Mouse (Mus musculus) gastrocnemius, postnatal 36 days (tissue): ENCODE data around the gene Tmprss7. TPM values are rescaled to one million over a fixed set of nuclear protein-coding genes. Genes with fewer than 3 reads are reported as not detected.

Experiments used
- DNase-seq, 2 experiments: peaks; one replicate each; pipeline ENCODE4 v3.0.0; 2022
- intact Hi-C: fragments of 180-260 bp; cut with DNase I; formaldehyde crosslinking; loops from one replicate; pipeline ENCODE4 v1.15.1; 2025
- total RNA-seq, 2 experiments: library from RNA; stranded (reverse); gene quantifications; 2 replicates each; pipeline ENCODE4 v1.2.3; 2021

Gene Tmprss7
- total RNA-seq, 2 experiments from 2014 or later, result not detected

DNA sequence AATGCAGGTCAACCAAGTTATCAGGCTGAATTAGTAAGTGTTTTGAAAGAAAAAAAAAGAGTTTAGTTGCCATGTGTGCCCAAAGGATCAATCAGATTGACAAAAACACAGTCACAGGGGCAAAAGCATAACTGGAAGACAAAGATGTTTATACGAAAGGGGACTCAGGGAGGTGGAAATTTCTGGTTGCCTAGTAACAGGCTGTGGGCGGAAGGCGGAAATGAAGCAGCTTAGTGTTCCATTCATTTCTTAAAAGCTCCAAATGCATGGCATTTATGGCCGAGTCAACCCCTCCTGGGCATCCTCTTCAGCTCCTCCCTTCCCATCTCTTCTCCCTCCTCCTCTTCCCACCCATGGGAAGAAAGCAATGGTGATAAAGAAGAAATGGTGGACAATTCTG is 3.3 kb downstream of the Tmprss7 start:
- intact Hi-C loops, result no loop called here
- no peak for DNase-seq

DNA sequence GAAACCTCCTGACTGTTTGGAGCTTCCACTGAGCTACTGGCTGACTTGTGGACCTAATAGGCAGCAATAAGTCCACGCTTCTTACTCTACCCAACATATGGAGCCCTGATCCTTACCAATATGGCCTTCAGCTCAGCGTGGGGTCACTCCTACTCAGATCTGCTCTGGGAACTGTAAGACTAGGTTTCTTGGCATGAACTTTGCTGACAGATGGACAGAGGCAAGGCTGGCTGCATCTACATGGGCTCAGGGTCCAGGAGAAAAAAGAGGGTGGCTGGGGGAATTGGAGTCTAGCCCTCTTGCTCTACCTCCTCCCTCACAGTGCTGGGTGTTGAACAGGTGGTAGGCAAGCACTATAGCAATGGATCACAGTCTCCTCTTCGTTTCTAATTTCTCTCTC is 6.6 kb downstream of the Tmprss7 start:
- intact Hi-C loops, result loop anchor here (10.0 kb wide), 2 partner anchors 278 to 758 kb away; no protein-coding TSS in a partner anchor
- no peak for DNase-seq

DNA sequence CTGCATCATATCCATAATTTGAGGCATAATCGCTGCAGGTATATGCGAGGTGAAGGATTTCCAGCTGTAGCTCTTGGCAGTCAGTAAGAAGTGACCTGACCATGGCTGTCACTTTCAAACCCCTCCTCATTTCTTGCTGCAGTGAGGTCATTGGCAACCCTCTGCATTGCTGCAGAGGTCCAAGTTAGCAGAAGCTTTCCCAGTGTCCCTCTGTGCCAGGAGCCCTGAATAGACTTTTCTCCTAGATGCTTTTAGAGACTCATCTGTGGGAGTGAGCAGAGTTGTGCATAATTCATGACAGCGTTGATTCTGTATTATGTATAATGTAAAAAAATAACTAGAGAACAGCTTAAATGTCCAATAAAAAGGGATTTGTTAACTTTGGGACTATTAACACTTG is 8.2 kb downstream of the Tmprss7 start:
- intact Hi-C loops, result loop anchor here (10.0 kb wide), 2 partner anchors 280 to 760 kb away; no protein-coding TSS in a partner anchor

DNA sequence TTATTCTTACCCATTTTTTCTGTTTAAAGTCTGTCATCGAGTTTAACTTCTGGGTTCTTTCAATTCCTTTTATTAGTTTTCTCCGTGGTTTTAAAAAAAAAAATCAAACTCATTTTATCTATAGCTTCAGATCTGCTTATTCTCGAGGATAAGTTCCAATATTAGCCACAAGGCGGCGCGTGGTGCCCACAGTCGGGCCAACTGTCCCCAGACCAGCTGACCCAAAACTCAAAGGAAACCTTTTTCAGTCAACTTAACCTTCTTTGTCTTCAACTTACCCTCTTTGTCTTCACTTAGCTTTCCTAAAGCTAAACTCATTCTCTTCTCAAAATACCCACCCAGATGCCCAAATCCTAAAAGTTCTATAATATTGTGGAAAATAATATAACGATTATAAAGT is 8.6 kb downstream of the Tmprss7 start:
- intact Hi-C loops, result loop anchor here (10.0 kb wide), 2 partner anchors 280 to 760 kb away; no protein-coding TSS in a partner anchor
- DNase-seq, result peak; percentile 29 to 59

More for the DNA sequence above, 8.2 kb downstream of the Tmprss7 start:
- no peak for DNase-seq

DNA sequence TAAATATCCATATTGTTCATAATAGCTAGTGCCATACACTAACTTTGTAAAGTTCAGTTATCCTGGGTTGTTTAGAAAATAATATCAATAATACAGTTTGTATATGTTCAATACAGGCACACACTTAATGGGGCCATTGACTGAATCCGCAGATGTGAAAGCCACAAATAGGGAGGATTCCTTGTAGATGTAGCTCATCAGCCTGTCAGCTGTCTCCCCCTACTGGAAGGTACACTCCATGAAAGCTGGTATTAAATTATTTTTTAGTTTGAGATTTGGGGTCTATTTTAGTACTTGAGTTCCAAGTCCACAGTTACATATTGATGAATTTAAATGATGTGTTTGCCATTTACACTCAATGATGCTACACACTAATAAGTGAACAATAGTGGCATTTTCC is 17.0 kb downstream of the Tmprss7 start:
- DNase-seq, result no peak
- intact Hi-C loops, result no loop called here

DNA sequence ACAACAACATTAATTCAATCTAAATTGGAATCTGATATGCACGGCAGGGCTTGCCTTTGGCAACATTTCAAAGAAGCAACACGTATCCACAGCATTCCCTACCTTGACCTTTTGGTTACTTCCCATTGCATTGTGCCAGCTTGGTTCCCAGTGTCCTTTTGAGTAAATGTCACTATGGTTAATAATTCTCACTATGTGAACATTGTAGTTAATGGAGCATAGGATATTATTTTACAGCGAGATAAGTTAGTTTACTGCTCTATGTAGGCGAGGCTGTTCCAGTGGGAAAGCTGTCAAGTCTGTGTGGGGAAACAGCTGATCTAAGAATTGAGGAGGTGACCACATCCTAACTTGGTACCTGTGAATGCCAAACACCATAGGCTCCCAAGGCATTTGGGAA is 23.5 kb downstream of the Tmprss7 start:
- intact Hi-C loops, result no loop called here
- no peak for DNase-seq

DNA sequence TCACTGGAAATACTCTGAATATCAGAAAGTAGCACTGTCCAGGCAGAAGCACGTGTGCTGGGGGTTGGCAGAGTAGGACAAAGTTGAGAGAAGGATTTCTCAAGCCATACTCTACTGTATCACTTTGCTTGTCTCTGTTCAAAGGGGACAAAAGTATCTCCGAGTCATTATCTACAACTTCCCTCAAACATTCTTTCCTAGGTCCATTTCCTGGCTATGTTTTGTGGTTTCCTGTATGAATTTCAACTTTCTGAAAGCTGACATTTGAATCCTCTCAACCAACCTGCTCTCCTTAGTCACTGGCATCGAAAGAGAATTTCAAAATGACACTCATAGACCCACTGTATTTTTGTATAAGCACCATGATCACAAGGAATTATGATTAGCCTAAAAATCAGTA is 25.3 kb downstream of the Tmprss7 start:
- DNase-seq, result no peak
- intact Hi-C loops, result no loop called here

DNA sequence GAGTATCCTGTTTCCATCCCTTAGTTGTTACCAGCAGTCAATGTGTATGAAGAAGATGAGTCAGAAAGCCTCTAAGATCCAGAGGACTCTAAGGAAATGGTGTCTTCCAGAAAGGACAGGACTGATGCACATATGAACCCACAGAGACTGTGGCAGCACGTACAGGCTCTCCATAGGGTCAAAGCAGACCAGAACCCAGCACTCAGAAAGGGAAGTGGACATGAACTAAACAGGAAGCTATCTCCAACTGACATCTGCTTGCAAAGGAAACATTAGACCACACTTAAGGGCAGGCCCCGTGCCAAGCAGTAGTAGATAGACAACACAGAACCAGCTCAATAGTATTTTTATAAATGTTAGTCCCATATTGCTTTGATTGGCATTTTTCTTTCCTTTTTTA is 27.3 kb downstream of the Tmprss7 start:
- DNase-seq, result no peak
- intact Hi-C loops, result no loop called here

DNA sequence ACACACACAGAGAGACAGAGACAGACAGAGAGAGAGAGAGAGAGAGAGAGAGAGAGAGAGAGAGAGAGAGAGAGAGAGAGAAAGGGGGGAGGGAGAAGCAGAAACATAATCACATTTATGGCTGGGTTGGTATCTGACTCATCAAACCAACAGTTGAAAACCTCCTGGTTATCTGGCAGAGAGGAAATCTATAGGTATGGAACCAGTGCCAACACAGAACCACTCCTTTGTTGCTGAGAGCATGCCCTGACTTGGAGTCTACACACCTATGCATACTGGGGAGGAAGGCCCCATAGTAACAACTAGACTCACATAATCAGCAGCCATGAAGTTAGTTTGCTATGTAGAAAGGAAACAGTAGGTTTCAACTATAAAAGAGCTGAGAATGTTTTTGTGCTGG is 31.1 kb downstream of the Tmprss7 start:
- no peak for DNase-seq
- intact Hi-C loops, result no loop called here

DNA sequence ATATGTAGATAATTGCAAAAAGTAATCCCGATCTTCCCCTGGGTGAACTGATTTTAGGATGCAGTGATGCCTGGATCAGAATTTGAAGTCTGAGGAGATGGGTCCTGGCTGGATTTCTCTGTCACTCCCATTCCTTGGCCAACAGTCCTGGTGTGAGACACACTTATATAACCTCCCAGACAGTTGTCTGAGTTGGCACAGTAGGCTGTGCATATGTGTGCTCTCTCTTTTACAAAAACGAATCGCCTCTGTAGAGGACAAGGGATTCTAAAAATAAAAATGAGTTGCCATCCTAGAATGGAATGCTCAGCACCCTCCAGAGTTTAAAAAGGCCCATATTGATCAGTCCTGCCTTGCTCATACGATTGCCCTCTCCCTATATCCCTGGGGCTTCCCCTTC is 33.9 kb downstream of the Tmprss7 start:
- DNase-seq, result no peak
- intact Hi-C loops, result no loop called here

DNA sequence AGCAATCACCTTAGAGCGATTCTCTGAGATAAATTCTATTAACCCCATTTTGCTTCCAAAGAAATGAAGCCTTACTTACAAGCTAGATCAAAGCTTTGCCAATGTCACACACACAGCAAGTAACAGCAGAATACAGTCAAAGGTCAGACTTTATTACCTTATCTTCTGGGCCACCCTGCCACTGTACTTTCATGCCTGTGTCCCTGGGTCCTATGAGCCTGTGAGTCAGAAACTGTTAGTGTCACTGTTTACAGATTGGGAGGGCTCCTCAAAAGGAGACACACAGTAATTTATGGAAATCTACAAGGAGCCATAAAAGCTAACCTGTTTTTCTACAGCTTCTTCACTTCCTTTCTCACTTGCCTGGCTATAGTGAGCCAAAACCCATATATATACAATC is 35.2 kb downstream of the Tmprss7 start:
- intact Hi-C loops, result no loop called here

DNA sequence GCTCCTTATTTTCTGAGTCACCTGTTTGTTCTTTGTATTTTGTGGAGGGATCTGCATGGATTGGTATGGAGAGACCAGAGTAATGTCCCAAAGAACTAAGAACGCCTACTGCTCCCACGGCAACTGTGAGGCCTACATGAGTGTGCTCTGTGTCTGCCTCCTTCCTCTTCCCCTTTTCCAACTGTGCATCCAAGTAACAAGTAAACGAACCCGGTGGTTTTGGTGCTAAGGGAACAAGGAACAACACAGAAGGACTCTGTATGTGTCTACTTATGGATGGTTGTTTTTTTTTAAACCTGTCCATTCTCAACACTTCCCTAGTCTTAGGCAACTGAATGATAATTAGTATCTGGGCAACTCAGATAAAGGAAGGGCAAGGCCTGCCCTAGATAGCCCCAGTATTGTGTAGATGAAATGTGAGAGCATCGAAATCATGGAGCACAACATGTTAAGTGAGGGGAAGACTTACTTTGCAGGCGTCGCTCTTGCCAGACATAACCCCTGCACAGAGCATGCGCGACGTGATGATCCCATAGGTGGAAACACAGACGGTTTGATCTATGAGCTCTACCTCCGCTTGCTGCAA is 35.8 kb downstream of the Tmprss7 start:
- DNase-seq, result no peak
- intact Hi-C loops, result no loop called here

More for the DNA sequence above, 35.2 kb downstream of the Tmprss7 start:
- DNase-seq, result no peak

DNA sequence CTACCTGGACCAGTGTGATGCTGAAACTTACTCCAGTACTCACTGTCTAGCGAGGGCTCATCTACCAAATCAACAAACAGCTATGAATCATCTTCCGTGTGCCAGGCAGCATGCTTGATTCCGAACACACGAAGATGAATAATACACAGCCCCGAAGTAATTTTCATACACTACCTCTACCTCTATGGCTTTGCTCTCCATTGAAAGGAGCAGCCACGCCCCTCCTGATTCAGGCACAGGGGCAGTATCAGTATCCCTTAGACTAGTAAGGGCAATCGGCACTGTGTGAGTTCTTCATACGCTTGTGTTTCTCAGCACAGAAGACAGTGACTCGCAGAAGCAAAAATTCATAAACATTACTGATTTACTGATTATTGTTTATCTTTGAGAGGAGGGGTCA is 39.0 kb downstream of the Tmprss7 start:
- no peak for DNase-seq
- intact Hi-C loops, result no loop called here

DNA sequence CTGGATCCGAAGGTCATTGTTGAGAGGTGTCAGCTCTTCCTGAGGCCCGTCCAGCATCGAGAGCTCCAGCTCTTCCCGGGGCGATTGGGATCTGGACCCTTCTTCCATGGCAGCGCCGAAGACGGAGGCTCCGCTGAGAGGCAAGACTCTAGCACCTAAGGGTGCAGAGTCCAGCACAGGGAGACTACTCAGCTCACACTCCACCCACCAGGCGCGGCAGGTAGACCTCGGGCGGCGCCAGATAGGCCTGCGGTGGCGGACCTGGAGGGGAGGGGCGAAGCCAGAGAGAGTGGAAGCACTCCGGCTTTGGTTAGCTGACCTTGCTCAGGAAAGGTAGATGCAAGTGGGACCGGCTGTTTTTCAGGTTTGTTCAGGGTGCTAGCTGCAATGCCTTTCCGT is 39.5 kb downstream of the Tmprss7 start, which contains the start of gene BC016579:
Gene BC016579 (minus strand): TSS at position 135 of the 399 bp plus-strand sequence.
- DNase-seq, result no peak
- intact Hi-C loops, result no loop called here

DNA sequence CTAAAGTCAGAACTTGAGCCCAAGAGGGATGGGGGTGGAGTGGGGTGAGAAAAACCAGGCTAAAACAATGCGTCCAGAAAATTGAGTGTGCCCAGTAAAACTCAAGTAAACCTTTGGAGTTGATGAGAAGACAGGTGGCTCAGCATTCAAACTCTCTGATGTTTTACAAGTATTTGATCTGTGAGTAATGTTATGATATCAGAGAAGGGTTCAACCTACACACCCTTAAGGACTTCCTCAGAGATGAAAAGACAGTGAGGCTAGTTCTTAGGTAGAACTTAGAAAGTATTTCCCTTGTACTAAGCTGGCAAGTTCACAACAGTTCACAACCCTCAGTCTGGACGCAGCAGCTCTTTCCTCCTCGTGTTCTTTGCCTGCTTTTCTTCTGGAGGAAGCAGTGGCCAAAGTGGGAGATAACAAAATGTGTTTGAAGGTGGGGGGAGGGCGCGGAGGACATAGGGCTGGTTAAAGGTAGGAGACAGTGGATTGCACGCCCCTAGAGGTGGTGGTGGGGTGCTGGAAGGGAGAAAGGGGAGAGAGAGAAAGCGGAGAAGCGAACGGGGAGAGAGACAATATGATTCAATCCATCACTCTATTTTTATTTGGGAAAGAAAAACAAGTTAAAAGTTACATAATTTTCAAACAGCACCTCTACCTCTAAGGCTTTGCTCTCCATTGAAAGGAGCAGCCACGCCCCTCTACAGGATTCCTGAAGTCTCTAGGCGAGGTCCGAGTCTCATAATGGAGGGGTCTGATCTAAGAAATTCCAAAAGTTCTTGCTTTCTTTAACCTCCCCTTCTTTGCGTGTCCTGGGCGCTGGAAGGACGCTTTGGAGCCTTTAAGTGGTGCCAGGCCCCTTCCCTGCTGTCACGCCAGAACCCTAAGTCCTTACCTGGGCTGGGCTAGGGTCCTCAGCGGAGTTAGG is 40.2 kb downstream of the Tmprss7 start:
- no peak for DNase-seq
- intact Hi-C loops, result no loop called here

DNA sequence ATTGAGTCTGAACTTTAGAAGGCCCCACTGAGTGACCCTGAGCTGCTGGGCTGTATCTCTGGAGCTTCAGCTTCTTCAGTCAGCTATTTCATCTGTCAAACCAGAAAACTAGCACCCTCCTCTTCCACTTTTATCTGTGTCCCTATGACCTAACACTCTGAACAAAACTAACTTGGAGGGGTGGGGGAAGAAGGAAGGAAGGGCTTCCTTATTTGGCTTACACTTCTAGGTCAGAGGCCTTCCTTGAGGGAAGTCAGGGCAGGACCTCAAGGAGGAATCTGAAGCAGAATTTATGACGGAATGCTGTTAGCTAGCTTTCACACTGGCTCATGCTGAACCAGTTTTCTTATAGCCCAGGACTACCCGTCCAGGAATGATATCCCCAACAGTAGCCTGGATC is 42.0 kb downstream of the Tmprss7 start:
- intact Hi-C loops, result no loop called here
- no peak for DNase-seq

DNA sequence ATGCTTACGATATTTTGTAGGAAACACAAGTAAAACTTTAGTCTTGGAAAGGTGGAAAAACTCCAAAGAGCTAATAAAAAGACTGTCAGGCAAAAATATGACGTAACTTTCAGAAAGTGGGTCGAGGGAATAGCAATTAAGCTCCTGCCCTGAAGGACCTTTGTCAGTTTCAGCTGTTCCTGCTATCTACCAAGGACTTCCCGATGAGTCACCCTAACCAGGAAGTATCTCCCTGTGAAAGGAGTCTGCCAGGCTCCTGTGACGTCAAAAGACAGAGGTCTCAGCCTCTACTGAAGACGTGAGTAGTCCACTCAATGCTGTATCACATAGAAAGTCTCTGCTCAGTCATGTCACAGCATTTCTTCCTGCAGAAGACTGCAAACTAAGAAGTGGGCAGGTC is 49.1 kb downstream of the Tmprss7 start:
- intact Hi-C loops, result no loop called here
- DNase-seq, result no peak

DNA sequence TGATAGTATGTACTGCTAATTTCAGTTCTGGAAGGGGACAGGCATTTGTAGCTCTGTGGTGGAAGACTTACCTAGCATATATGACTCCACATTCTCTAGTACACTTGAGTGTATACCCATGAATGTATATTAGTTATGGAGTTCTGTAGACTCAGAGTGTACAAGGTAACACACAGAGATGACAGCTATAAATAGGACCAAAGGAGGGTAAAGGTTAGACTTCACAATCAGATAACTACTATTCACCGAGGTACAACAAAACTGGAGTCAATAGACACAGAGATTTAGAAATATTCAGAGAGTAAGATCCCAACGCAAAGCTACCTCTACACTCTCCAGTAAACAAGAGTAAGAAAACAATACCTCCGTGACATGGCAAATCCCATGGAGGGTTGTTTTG is 49.5 kb downstream of the Tmprss7 start:
- intact Hi-C loops, result no loop called here
- DNase-seq, result no peak

DNA sequence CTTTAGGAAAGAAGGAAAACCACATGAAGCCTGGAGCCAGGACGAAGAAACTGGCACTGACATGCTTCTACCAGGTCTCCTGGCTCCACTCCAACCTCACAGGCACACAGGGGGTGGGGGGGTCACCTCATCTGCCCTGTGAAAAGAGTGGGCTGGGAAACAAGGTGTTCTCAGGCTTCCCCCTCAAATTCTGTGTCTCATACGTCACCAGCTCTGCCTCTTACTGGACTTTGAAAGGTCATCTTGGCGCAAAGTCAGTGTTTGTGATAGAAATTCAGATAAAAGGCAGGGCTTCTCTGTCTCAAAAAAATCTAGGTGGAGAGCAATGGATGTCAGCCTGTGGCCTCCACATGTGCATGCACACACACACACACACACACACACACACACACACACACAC is 52.2 kb downstream of the Tmprss7 start:
- no peak for DNase-seq
- intact Hi-C loops, result no loop called here

DNA sequence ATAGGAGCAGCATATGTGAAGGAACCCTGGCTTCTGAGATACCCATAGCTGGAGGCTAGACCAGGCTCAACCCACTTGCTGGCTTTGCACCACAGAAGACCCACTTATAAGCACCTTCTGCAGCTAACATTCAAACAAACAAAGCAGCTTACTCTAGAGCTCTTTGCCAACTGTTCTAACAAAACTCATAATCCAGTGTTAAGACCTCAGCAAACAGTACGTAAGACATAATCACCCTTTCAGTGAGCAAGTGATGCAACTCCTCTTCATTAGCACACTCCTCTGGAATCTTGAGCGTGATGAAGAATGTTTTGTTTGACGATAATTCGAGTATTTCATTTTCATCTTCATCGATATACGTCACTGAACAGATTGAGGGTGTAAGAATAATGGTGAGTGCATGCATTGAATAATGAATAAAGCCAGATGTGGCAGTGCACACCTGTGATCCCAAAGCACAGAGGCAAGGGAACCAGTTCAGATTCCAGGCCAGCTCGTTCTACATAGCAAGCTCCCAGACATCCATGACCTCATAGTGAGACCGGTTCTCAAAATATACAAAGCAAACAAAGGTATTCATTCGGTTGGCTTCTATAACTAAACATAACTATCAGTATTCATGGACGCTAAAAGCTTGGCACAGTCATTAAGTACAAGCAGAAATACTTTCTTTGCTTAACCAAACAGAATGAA is 53.2 kb downstream of the Tmprss7 start:
- intact Hi-C loops, result no loop called here
- DNase-seq, result no peak

DNA sequence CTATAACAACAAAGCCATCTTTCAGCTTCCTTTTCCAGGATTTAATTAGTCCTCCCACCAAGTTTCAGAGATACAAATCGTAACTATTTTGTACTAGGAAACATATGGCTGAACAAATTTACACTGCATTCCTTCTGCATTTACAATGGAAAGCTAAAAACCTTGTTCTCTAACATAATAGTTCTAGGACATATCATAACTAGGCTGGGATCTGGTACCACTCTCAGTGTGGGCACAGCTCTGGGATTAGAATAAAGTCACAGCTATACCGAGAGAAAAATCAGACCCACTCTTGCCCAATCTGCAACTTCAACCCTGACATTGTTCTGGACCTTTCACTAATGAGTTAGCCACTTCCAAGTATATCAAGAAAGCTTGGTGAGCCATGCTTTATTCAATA is 57.6 kb downstream of the Tmprss7 start:
- DNase-seq, result no peak
- intact Hi-C loops, result no loop called here
